Mouse (Mus musculus) embryonic fibroblast, embryonic 13.5 days (primary cell): ENCODE data around the gene Pacrg. TPM values are rescaled to one million over a fixed set of nuclear protein-coding genes. Genes with fewer than 3 reads are reported as not detected.

Source experiments
- H3K27ac ChIP-seq: 2 replicates; pipeline ENCODE4 v1.5.1; 2012; ENCODE audit warnings: low read length, control low read depth, inconsistent platforms; ENCODE audit not compliant: insufficient read depth
- H3K4me1 ChIP-seq: 2 replicates; pipeline ENCODE4 v1.6.1; 2011; ENCODE audit warnings: low read length; ENCODE audit not compliant: control insufficient read depth, insufficient read depth
- H3K4me3 ChIP-seq: 2 replicates; pipeline ENCODE4 v1.5.1; 2011; ENCODE audit warnings: mild to moderate bottlenecking, control low read depth, low read length; ENCODE audit not compliant: insufficient read depth
- CTCF ChIP-seq: IDR thresholded peaks from 2 replicates; pipeline ENCODE4 v1.5.1; 2011; ENCODE audit warnings: mild to moderate bottlenecking, control low read depth, low read length, moderate library complexity, borderline replicate concordance; ENCODE audit not compliant: insufficient read depth
- POLR2A ChIP-seq: IDR thresholded peaks from 2 replicates; pipeline ENCODE4 v1.6.1; 2011; ENCODE audit warnings: low read depth, mild to moderate bottlenecking, control low read depth, low read length, moderate library complexity
- polyA plus RNA-seq: library from polyadenylated mRNA; stranded (reverse); fragments of >200 nt; gene quantifications from 2 replicates; pipeline ENCODE4 v1.2.4, GENCODE M21; 2011; ENCODE audit warnings: low read depth; ENCODE audit not compliant: missing spikeins, insufficient read length

Gene Pacrg
- polyA plus RNA-seq = 0.58 and 0.82 TPM in 2 replicates

DNA sequence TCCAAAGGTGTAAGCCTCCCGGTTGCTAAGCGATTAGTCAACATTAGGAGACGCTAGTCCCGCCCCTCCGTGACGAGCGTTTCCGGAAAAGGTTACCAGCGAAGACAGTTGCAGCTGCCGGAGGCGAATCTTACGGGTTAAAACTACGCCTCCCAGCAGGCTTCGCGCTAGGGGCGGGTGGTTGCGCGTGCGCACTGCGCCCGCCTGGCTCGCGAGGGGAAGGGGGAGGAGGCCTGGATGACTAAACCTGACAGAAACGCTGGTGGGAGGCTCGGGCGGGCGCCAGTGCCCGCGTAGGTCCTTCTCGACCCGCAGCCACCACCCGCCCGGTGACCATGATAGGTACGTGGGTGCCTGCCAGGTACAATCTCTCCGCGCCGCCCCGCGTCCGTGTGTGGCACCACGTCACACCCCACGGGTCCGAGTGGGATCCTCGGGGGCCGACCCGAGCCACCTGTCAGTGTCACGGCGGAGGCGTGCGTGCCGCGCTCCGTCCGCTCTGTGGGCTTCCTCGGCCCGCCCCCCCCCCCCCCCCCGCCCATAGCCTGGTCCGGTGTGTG is at the start of gene Pacrg, which contains the start of gene Prkn:
Gene Pacrg (minus strand): TSS at position 164 of the 560 bp plus-strand sequence.
Gene Prkn (plus strand): TSS at position 237 of the 560 bp plus-strand sequence.
- H3K4me3 ChIP-seq = peak within 1 kb of the TSS; percentile 64
- TF ChIP-seq CTCF (no peak), POLR2A (peak; percentile 58)
- no peak within 1 kb of the TSS for H3K27ac ChIP-seq
- H3K4me1 ChIP-seq = peaks cover 2% of the 10 kb centered on the region; the same call in 1 of the 2 replicates

DNA sequence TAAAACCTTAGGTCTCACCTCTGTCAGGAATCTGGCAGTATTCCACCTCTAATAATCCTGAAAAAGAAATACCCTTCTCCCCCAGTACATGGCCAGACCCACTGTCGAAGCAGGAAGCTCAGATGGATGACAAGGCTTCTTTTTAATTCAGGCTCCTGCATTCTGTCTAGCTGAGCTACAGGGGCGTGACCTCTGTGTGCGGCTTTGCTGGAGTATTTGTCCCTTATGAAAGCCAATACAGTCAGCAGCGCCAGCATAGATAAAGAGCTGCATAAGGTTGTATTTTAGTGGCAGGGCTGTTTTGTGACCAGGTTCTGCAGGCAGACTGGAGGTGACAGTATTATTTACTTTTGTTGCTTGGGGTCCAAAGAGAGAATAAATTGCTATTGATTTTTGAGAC is 47.8 kb upstream of the Pacrg start:
- H3K4me1 ChIP-seq = no peaks in the 10 kb centered on the region
- no peak overlapping the region for H3K27ac ChIP-seq
- no peak overlapping the region for H3K4me3 ChIP-seq
- TF ChIP-seq CTCF (no peak), POLR2A (no peak)

GRCm38 (mm10) chr17:10882260-10882659 is 42.1 kb upstream of the Pacrg start:
- Histone ChIP-seq H3K4me1 (no peaks in the 10 kb centered on the region), H3K27ac (no peak overlapping the region), H3K4me3 (no peak overlapping the region)
- no peak for TF ChIP-seq POLR2A
- TF ChIP-seq CTCF = no peak

- H3K4me3 ChIP-seq = no peak overlapping the region
- H3K27ac ChIP-seq = no peak overlapping the region
- H3K4me1 ChIP-seq = no peaks in the 10 kb centered on the region
- TF ChIP-seq CTCF (no peak), POLR2A (no peak)
Measured at GRCm38 (mm10) chr17:10878986-10879385, 38.9 kb upstream of the Pacrg start.

- Histone ChIP-seq H3K4me1 (no peaks in the 10 kb centered on the region), H3K27ac (no peak overlapping the region), H3K4me3 (no peak overlapping the region)
- TF ChIP-seq POLR2A = no peak
Measured at GRCm38 (mm10) chr17:10874208-10875187, 34.4 kb upstream of the Pacrg start.

DNA sequence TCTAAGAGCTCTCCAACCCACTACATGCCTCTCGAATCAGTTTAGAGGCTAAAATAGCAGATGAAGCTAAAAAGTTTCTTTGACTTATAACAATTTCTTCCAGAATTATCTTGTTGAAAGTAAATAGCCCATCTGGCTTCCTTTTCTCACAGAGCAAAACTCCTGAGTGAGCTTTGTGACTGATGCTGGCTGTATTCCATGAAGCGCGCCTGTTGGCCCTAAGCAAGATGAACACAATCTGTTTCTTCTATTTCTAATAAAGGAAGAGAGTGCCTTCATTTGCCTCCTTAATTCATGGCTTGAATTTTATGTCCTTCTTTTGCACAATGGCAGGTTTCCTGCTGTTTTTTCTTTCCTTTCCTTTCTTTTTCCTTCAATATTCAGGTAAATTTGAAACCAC is 14.1 kb upstream of the Pacrg start:
- H3K4me1 ChIP-seq = no peaks in the 10 kb centered on the region
- no peak overlapping the region for H3K4me3 ChIP-seq
- TF ChIP-seq CTCF (no peak), POLR2A (no peak)
- no peak overlapping the region for H3K27ac ChIP-seq

DNA sequence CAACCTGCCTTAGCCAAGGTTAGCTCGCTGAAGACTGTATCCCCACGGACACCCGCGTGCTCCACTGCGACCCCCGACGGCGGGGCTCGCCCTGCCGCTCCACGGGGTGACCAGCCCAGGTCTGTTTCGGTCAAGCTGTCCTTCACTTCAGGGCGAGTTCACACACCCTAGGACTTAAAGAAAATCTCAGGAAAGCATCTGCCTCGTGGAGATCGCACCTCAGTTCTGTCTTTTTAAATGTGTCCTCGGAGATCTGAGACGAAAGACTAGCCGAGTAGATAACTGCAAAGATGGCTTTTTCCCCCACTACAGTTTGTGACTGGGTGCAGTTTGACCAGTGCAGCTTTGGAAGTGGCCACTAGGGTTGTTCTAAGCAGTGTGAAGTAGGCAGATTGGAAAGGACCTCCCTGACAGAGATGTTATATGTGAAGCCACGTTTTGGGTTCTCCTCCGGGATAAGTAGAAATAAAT is 655 bp upstream of the Pacrg start:
- peak overlapping the region; percentile 43 for H3K4me3 ChIP-seq
- no peak overlapping the region for H3K27ac ChIP-seq
- H3K4me1 ChIP-seq = peaks cover 2% of the 10 kb centered on the region; the same call in 1 of the 2 replicates
- no peak for TF ChIP-seq POLR2A
- no peak for TF ChIP-seq CTCF

- no peak overlapping the region for H3K4me3 ChIP-seq
- H3K4me1 ChIP-seq = no peaks in the 10 kb centered on the region
- no peak overlapping the region for H3K27ac ChIP-seq
- TF ChIP-seq CTCF (no peak), POLR2A (no peak)
Measured at GRCm38 (mm10) chr17:10818971-10819370, 21.1 kb downstream of the Pacrg start.

DNA sequence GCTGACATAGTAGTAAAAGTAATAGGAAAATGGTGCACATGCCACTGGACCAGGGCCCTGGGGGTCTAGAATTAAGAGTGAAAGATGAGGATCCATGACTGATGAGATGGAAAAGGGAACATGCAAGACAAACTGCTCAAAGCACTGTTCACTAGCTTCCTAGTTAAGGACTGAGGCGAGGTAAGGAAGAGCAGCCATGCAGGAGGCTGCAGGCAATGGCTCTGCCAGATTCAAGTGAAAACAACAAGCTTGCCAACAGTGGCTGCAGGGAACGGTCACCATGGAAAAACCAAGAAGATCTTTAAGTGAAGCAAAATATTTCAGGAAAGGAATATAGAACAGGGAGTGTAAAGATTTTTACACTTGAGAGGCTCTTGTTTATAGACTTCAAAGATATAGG is 31.5 kb downstream of the Pacrg start:
- TF ChIP-seq CTCF (no peak), POLR2A (no peak)
- Histone ChIP-seq H3K27ac (no peak overlapping the region), H3K4me1 (no peaks in the 10 kb centered on the region)

GRCm38 (mm10) chr17:10807261-10807998 is 32.7 kb downstream of the Pacrg start:
- no peak overlapping the region for H3K4me3 ChIP-seq
- H3K4me1 ChIP-seq = no peaks in the 10 kb centered on the region
- no peak overlapping the region for H3K27ac ChIP-seq
- TF ChIP-seq POLR2A = no peak
- TF ChIP-seq CTCF = no peak

More for the DNA sequence above, 31.5 kb downstream of the Pacrg start:
- no peak overlapping the region for H3K4me3 ChIP-seq
